Mouse (Mus musculus): ENCODE results near the gene Dazap2.

GRCm38 (mm10) chr15:100654271-100654670 is 39.1 kb downstream of the Dazap2 start:
- TF ChIP-seq CTCF (IDR thresholded peaks at IDR 0.05; ENCODE audit: insufficient read depth, low read length) = no peak
- no peak for TF ChIP-seq POLR2A (IDR thresholded peaks at IDR 0.05; ENCODE audit: borderline replicate concordance, extremely low read depth, low read depth, low read length)
